7 mouse cellular contexts compared by ENCODE assay signal in genomic region chr9:49571695-49572510, GRCm38 (mm10).
DNase-seq lines count a peak whose midpoint lies in the region; ATAC-seq lines count a peak whose summit lies in the region.

No protein-coding gene starts in this region.

- H3K27ac ChIP-seq in forebrain, embryonic 15.5 days (replicated peaks) = peak overlapping the region; percentile 85
- peak overlapping the region; percentile 87 for H3K27ac ChIP-seq in midbrain, embryonic 12.5 days (replicated peaks)

- H3K4me3 ChIP-seq in forebrain, embryonic 15.5 days = no peak overlapping the region
- no peak overlapping the region for H3K4me3 ChIP-seq in midbrain, embryonic 12.5 days

- 56% methylated on average over 9 of the region's 9 CpGs for WGBS in forebrain, embryonic 15.5 days
- 58% methylated on average over 9 of the region's 9 CpGs for WGBS in midbrain, embryonic 12.5 days

- no peak for ATAC-seq in forebrain, embryonic 15.5 days (replicated peaks)
- ATAC-seq in midbrain, embryonic 12.5 days (ENCODE audit: low FRiP score, low read depth) = no peak
- no peak for ATAC-seq in CD4-positive, CD25-positive, alpha-beta regulatory T cell, adult 4 months

- peaks cover 21% of the 10 kb centered on the region for H3K36me3 ChIP-seq in forebrain, embryonic 15.5 days
- peaks cover 16% of the 10 kb centered on the region for H3K36me3 ChIP-seq in midbrain, embryonic 12.5 days

- no peak overlapping the region for H3K4me2 ChIP-seq in forebrain, embryonic 15.5 days (replicated peaks)
- no peak overlapping the region for H3K4me2 ChIP-seq in midbrain, embryonic 12.5 days (replicated peaks)

- DNase-seq in left cerebral cortex, adult 18-20 months (ENCODE audit: low spot score in 2 of 2) = peak; percentile 55 to 58
- no peak for DNase-seq in left cerebral cortex, postnatal 4 days
- DNase-seq in cerebellum, adult 18-20 months = peak; percentile 48 to 60
- no peak for DNase-seq in urinary bladder, postnatal 10 days (ENCODE audit: low spot score)

- intact Hi-C loops in left cerebral cortex, postnatal 4 days (cut with DNase I) = no loop called here

- H3K9ac ChIP-seq in forebrain, embryonic 15.5 days (replicated peaks) = no peak overlapping the region; the same call in 1 of the 2 replicates
- H3K9ac ChIP-seq in midbrain, embryonic 12.5 days (replicated peaks) = no peak overlapping the region

- no peaks in the 10 kb centered on the region for H3K27me3 ChIP-seq in forebrain, embryonic 15.5 days
- no peaks in the 10 kb centered on the region for H3K27me3 ChIP-seq in midbrain, embryonic 12.5 days

- no peaks in the 10 kb centered on the region for H3K9me3 ChIP-seq in forebrain, embryonic 15.5 days
- no peaks in the 10 kb centered on the region for H3K9me3 ChIP-seq in midbrain, embryonic 12.5 days

- H3K4me1 ChIP-seq in forebrain, embryonic 15.5 days = peaks cover 39% of the 10 kb centered on the region
- H3K4me1 ChIP-seq in midbrain, embryonic 12.5 days = peaks cover 47% of the 10 kb centered on the region

Comparison
In these comparisons a context has a peak if more than half of its experiments do, and no peak if none do; other contexts are left out.
1. DNase-seq: peak in left cerebral cortex, adult 18-20 months (2 of 2) and cerebellum, adult 18-20 months (2 of 2); none in left cerebral cortex, postnatal 4 days (single experiment) and urinary bladder, postnatal 10 days (single experiment).